Mouse (Mus musculus) liver, embryonic 14.5 days (tissue): ENCODE measurements around the gene Ddb2. TPM values are rescaled to one million over a fixed set of nuclear protein-coding genes. Genes with fewer than 3 reads are reported as not detected.

Experiments
- ATAC-seq: fragments of 200-750 bp; cut with Nextera tagmentation; 2 replicates; pipeline ENCODE4 v1.8.0; 2017; ENCODE audit warnings: moderate number of reproducible peaks, mild to moderate bottlenecking, moderate library complexity; ENCODE audit not compliant: insufficient read depth
- DNase-seq, 3 experiments: peaks; one replicate each; pipeline ENCODE4 v3.0.0-alpha.2; 2012 to 2013; ENCODE audit warnings: low read depth in 3 of 3, low spot score in 3 of 3
- H3K27ac ChIP-seq: fragments of 300-500 bp; sonication (generic); 2 replicates; pipeline ENCODE4 v1.5.1; 2014; ENCODE audit warnings: moderate library complexity, mild to moderate bottlenecking, control low read depth, inconsistent platforms
- H3K27me3 ChIP-seq: fragments of 300-500 bp; sonication (generic); 2 replicates; pipeline ENCODE4 v1.6.1; 2014; ENCODE audit warnings: mild to moderate bottlenecking, low read length, moderate library complexity; ENCODE audit not compliant: control insufficient read depth, insufficient read depth
- H3K36me3 ChIP-seq: fragments of 300-500 bp; sonication (generic); replicated peaks from 2 replicates; pipeline ENCODE4 v1.6.1; 2014; ENCODE audit warnings: low read depth; ENCODE audit not compliant: control insufficient read depth, insufficient read depth
- H3K4me1 ChIP-seq, 2 experiments: fragments of 200-500 bp in 1 of 2; fragments of 300-500 bp in 1 of 2; sonication (generic) in 1 of 2; replicated peaks; 2 replicates each; pipeline ENCODE4 v1.6.1; 2012 to 2014; ENCODE audit warnings: antibody characterized with exemption in 1 of 2, inconsistent platforms in 1 of 2, low read length in 1 of 2; ENCODE audit not compliant: control insufficient read depth in 2 of 2, insufficient read depth in 2 of 2
- H3K4me2 ChIP-seq: fragments of 300-500 bp; sonication (generic); 2 replicates; pipeline ENCODE4 v1.6.1; 2014; ENCODE audit warnings: low read depth, mild to moderate bottlenecking, control low read depth, moderate library complexity
- H3K4me3 ChIP-seq, 2 experiments: fragments of 200-500 bp in 1 of 2; fragments of 300-500 bp in 1 of 2; sonication (generic) in 1 of 2; 2 replicates each; pipeline ENCODE4 v1.5.1; 2012 to 2014; ENCODE audit warnings: low read depth in 2 of 2, low read length in 2 of 2, mild to moderate bottlenecking in 2 of 2, control low read depth in 1 of 2, inconsistent platforms in 1 of 2, moderate library complexity in 1 of 2; ENCODE audit not compliant: insufficient read depth in 1 of 2
- H3K9ac ChIP-seq: fragments of 300-500 bp; sonication (generic); replicated peaks from 2 replicates; pipeline ENCODE4 v1.6.1; 2014; ENCODE audit warnings: mild to moderate bottlenecking, control low read depth, moderate library complexity
- H3K9me3 ChIP-seq: fragments of 300-500 bp; sonication (generic); 2 replicates; pipeline ENCODE4 v1.6.1; 2016; ENCODE audit warnings: low read length, mixed read lengths; ENCODE audit not compliant: control insufficient read depth
- CTCF ChIP-seq: IDR thresholded peaks from 2 replicates; pipeline ENCODE4 v1.5.1; 2016; ENCODE audit warnings: antibody characterized with exemption, low read depth, control low read depth
- EP300 ChIP-seq: IDR thresholded peaks from 2 replicates; pipeline ENCODE4 v1.6.1; 2016; ENCODE audit warnings: antibody characterized with exemption, low read depth
- WGBS: fragments of 180-500 bp; shearing (Covaris S2); extraction: QIAGEN DNeasy Blood & Tissue Kit; methylation state at CpG from one replicate; pipeline ENCODE4 v1.1.7; 2014; ENCODE audit not compliant: insufficient replicate concordance; 5-methylcytosine and 5-hydroxymethylcytosine counted together
- polyA plus RNA-seq, 2 experiments: library from polyadenylated mRNA; depleted of rRNA in 1 of 2; stranded (reverse) in 1 of 2; unstranded in 1 of 2; fragments of >200 nt; fragmentation: Nextera tagmentation in 1 of 2; extraction: Ambion mirVana in 1 of 2; gene quantifications; 2 replicates each; pipeline versions ENCODE4 v1.2.1 to v1.2.3; 2012 to 2014

Ddb2 gene
- polyA plus RNA-seq, 2 experiments, result 5.9 to 9.0 TPM

- no peak overlapping the region for H3K9ac ChIP-seq
- TF ChIP-seq EP300, result no peak
- TF ChIP-seq CTCF, result no peak
- H3K4me1 ChIP-seq, result 0 out of 4 replicates have a peak, but pooled peaks cover 0 to 2% of the 10 kb centered on the region in 2 experiments
- no peak overlapping the region for H3K4me3 ChIP-seq
- DNase-seq, result no peak
- no peak overlapping the region for H3K4me2 ChIP-seq
- H3K36me3 ChIP-seq, result peaks cover 5% of the 10 kb centered on the region; the same call in 1 of the 2 replicates
- H3K27me3 ChIP-seq, result no peaks in the 10 kb centered on the region
- H3K9me3 ChIP-seq, result no peaks in the 10 kb centered on the region
- no peak overlapping the region for H3K27ac ChIP-seq
- 64% methylated on average over 5 of the region's 5 CpGs for WGBS
- ATAC-seq, result no peak
Measured at GRCm38 (mm10) chr2:91281366-91281765, 44.6 kb upstream of the Ddb2 start.

GRCm38 (mm10) chr2:91279372-91279755 lies 42.6 kb upstream of the Ddb2 start:
- Histone ChIP-seq H3K4me2 (no peak overlapping the region), H3K9me3 (no peaks in the 10 kb centered on the region), H3K36me3 (peaks cover 25% of the 10 kb centered on the region), H3K27me3 (no peaks in the 10 kb centered on the region), H3K9ac (no peak overlapping the region), H3K4me3 (no peak overlapping the region), H3K27ac (no peak overlapping the region), H3K4me1 (0 out of 4 replicates have a peak, but pooled peaks cover 0 to 2% of the 10 kb centered on the region in 2 experiments)
- no peak for DNase-seq
- no peak for TF ChIP-seq EP300
- no peak for TF ChIP-seq CTCF
- ATAC-seq, result no peak
- WGBS, result 56% methylated on average over 2 of the region's 2 CpGs

- no peak overlapping the region for H3K4me3 ChIP-seq
- ATAC-seq, result peak; percentile 43
- peaks cover 30% of the 10 kb centered on the region for H3K36me3 ChIP-seq
- H3K9ac ChIP-seq, result no peak overlapping the region
- TF ChIP-seq CTCF, result peak; percentile 82
- TF ChIP-seq EP300, result no peak
- no peak for DNase-seq
- 0 out of 4 replicates have a peak, but pooled peaks cover 0 to 2% of the 10 kb centered on the region in 2 experiments for H3K4me1 ChIP-seq
- 33% methylated on average over 10 of the region's 10 CpGs for WGBS
- no peak overlapping the region for H3K4me2 ChIP-seq
- no peaks in the 10 kb centered on the region for H3K9me3 ChIP-seq
- no peak overlapping the region for H3K27ac ChIP-seq
- no peaks in the 10 kb centered on the region for H3K27me3 ChIP-seq
Measured at GRCm38 (mm10) chr2:91278749-91279371, 42.1 kb upstream of the Ddb2 start.

- Histone ChIP-seq H3K36me3 (peaks cover 74% of the 10 kb centered on the region), H3K4me1 (peaks cover 4 to 5% of the 10 kb centered on the region in 2 experiments; a peak in 2 of 4 replicates), H3K4me2 (no peak overlapping the region), H3K9me3 (no peaks in the 10 kb centered on the region), H3K27me3 (no peaks in the 10 kb centered on the region), H3K4me3 (no peak overlapping the region), H3K27ac (no peak overlapping the region), H3K9ac (no peak overlapping the region)
- ATAC-seq (no peak), DNase-seq (no peak)
- WGBS, result 84% methylated on average over 8 of the region's 8 CpGs
- no peak for TF ChIP-seq EP300
- no peak for TF ChIP-seq CTCF
Measured at GRCm38 (mm10) chr2:91269687-91270133, 32.9 kb upstream of the Ddb2 start.

- Histone ChIP-seq H3K27ac (peak overlapping the region; percentile 37), H3K36me3 (peaks cover 64% of the 10 kb centered on the region), H3K4me3 (no peak overlapping the region), H3K9me3 (no peaks in the 10 kb centered on the region), H3K4me2 (peak overlapping the region; percentile 41), H3K9ac (no peak overlapping the region), H3K4me1 (peaks cover 10 to 12% of the 10 kb centered on the region in 2 experiments; a peak in 3 of 4 replicates), H3K27me3 (no peaks in the 10 kb centered on the region)
- DNase-seq (peak in 1 of 3 experiments; percentile 23), ATAC-seq (no peak)
- 78% methylated on average over 2 of the region's 2 CpGs for WGBS
- no peak for TF ChIP-seq EP300
- TF ChIP-seq CTCF, result no peak
Measured at GRCm38 (mm10) chr2:91268706-91269105, 31.9 kb upstream of the Ddb2 start.
